Mouse (Mus musculus) ovary, postnatal 14 days (tissue): ENCODE results near the gene Pik3cb.

Experiments used
- DNase-seq: peaks from one replicate; pipeline ENCODE4 v3.0.0; 2022; ENCODE audit warnings: low spot score

Gene Pik3cb

GRCm38 (mm10) chr9:99146855-99147735, 6.7 kb upstream of the Pik3cb start:
- DNase-seq = no peak

GRCm38 (mm10) chr9:99145756-99146155, 5.3 kb upstream of the Pik3cb start:
- DNase-seq = no peak

- no peak for DNase-seq
Measured at GRCm38 (mm10) chr9:99144416-99144989, 4.1 kb upstream of the Pik3cb start.

GRCm38 (mm10) chr9:99141618-99142017, 1.2 kb upstream of the Pik3cb start:
- DNase-seq = no peak

- DNase-seq = no peak
Measured at GRCm38 (mm10) chr9:99141171-99141570, 750 bp upstream of the Pik3cb start.

- DNase-seq = peak; percentile 16
Measured at GRCm38 (mm10) chr9:99139194-99140023, 1.0 kb downstream of the Pik3cb start.

- DNase-seq = no peak
Measured at GRCm38 (mm10) chr9:99137301-99137700, 3.1 kb downstream of the Pik3cb start.

GRCm38 (mm10) chr9:99131951-99132470, 8.4 kb downstream of the Pik3cb start:
- no peak for DNase-seq

GRCm38 (mm10) chr9:99131119-99131518, 9.3 kb downstream of the Pik3cb start:
- no peak for DNase-seq

- no peak for DNase-seq
Measured at GRCm38 (mm10) chr9:99127578-99127977, 12.8 kb downstream of the Pik3cb start.

- DNase-seq = no peak
Measured at GRCm38 (mm10) chr9:99122749-99123148, 17.7 kb downstream of the Pik3cb start.

GRCm38 (mm10) chr9:99112409-99112808, 28.0 kb downstream of the Pik3cb start:
- DNase-seq = no peak

- DNase-seq = no peak
Measured at GRCm38 (mm10) chr9:99111085-99111484, 29.3 kb downstream of the Pik3cb start.

- DNase-seq = no peak
Measured at GRCm38 (mm10) chr9:99110213-99110612, 30.2 kb downstream of the Pik3cb start.

- no peak for DNase-seq
Measured at GRCm38 (mm10) chr9:99109585-99109984, 30.8 kb downstream of the Pik3cb start.

- no peak for DNase-seq
Measured at GRCm38 (mm10) chr9:99104449-99104848, 36.0 kb downstream of the Pik3cb start.

GRCm38 (mm10) chr9:99103865-99104264, 36.6 kb downstream of the Pik3cb start:
- no peak for DNase-seq

GRCm38 (mm10) chr9:99098482-99099129, 41.8 kb downstream of the Pik3cb start:
- no peak for DNase-seq

GRCm38 (mm10) chr9:99097668-99098067, 42.8 kb downstream of the Pik3cb start:
- DNase-seq = no peak

GRCm38 (mm10) chr9:99095192-99095591, 45.2 kb downstream of the Pik3cb start:
- no peak for DNase-seq

GRCm38 (mm10) chr9:99090546-99090945, 49.9 kb downstream of the Pik3cb start:
- DNase-seq = no peak

- no peak for DNase-seq
Measured at GRCm38 (mm10) chr9:99089904-99090303, 50.5 kb downstream of the Pik3cb start.
